Mouse (Mus musculus) lung, adult 2 months (tissue): ENCODE measurements around the gene Adcy7. TPM values are rescaled to one million over a fixed set of nuclear protein-coding genes. Genes with fewer than 3 reads are reported as not detected.

Source experiments
- DNase-seq: peaks from one replicate; pipeline ENCODE4 v3.0.0; 2022
- H3K4me1 ChIP-seq: fragments of 200-500 bp; 2 replicates; pipeline ENCODE4 v1.6.1; 2011; ENCODE audit warnings: low read length; ENCODE audit not compliant: control insufficient read depth, insufficient read depth
- H3K4me3 ChIP-seq: fragments of 200-500 bp; replicated peaks from 2 replicates; pipeline ENCODE3; 2011; ENCODE audit warnings: low read depth, mild to moderate bottlenecking, control low read depth, low read length; ENCODE audit errors: extremely low read depth
- CTCF ChIP-seq: fragments of 200-500 bp; IDR thresholded peaks from 2 replicates; pipeline ENCODE4 v1.5.1; 2011; ENCODE audit warnings: mild to moderate bottlenecking, low read length, control low read depth; ENCODE audit not compliant: insufficient read depth
- POLR2A ChIP-seq: fragments of 200-500 bp; IDR thresholded peaks from 2 replicates; pipeline ENCODE4 v1.6.1; 2011; ENCODE audit warnings: low read depth, mild to moderate bottlenecking, control low read depth, low read length, borderline replicate concordance; ENCODE audit errors: extremely low read depth
- WGBS: fragments of 180-500 bp; shearing (Covaris S2); methylation state at CpG from one replicate; pipeline ENCODE4 v1.1.7; 2018; 5-methylcytosine and 5-hydroxymethylcytosine counted together
- polyA plus RNA-seq: library from polyadenylated mRNA; depleted of rRNA; stranded (reverse); fragments of >200 nt; gene quantifications from 2 replicates; pipeline ENCODE4 v1.2.3, GENCODE M21; 2012; rRNA removed

The Adcy7 gene
- 57.0 and 60.0 TPM in 2 replicates for polyA plus RNA-seq

DNA sequence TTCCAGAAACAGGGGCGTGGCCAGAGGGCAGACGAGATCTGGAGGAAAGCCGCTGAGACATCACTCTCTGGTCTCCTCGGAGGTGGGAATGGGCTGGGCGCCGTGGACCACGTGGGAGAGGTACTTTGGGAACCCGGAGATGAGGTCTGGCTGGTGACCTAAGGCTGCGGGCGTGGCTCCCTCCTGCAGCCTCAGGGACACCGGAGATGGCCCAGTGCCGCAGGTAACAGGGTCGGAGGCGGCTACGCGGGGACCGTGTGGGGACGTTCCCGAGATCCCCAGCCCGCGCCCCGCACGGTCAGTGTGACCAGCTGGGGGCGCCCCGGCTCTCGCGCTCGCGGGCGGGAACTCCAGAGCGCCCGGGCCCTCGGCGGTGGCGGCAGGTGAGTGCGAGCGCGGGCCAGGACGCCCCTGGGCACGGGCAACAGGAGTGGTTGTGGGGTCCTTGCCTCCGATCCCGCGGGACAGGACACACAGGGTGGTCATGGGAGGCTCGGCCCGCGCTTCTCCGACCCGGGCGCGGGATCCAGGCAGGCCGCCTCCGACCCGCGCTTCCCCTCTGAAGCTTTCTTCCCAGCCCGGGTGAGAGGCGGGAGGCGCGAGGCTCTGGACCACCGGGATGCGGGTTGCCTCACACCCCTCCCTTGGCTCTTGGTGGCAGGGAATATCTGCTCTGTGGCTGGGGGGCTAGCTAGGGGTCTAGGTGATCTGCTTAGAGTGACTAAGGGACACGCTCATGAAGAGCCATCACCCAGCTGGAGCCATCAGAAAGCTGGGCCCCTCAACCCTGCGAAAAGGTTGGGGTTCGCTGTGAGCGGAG lies at the start of gene Adcy7:
Adcy7 (plus strand) TSS at position 173 of the 820 bp plus-strand sequence.
- WGBS: 5% methylated on average over 64 of the region's 64 CpGs
- peak; percentile 69 for DNase-seq
- Histone ChIP-seq H3K4me1 (0 out of 2 replicates have a peak, but pooled peaks cover 3% of the 10 kb centered on the region), H3K4me3 (peak within 1 kb of the TSS; percentile 56)
- no peak for TF ChIP-seq POLR2A
- peak; percentile 6; the same call in 1 of the 2 replicates for TF ChIP-seq CTCF

DNA sequence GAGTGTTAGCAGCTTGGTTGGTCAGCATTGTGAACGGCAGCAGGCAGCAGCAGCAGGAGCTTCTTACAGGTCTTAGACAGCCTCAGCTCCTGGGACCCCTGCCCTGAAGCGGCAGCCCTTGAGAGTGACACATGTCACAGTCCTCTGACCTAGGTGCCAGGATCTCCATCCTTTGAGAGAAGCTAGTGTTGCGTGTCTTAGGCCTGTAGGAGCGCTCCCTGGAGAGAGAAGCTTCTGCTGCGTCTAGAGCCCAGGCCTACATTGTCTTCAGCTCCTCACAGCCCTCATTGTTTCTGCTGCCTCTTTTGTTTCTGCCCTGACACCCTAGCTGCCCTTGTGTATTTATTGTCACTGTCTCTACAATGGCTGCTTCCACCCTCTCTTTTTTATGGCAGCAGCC lies 46.8 kb upstream of the Adcy7 start:
- WGBS: 78% methylated on average over 5 of the region's 5 CpGs
- peaks cover 18% of the 10 kb centered on the region for H3K4me1 ChIP-seq

DNA sequence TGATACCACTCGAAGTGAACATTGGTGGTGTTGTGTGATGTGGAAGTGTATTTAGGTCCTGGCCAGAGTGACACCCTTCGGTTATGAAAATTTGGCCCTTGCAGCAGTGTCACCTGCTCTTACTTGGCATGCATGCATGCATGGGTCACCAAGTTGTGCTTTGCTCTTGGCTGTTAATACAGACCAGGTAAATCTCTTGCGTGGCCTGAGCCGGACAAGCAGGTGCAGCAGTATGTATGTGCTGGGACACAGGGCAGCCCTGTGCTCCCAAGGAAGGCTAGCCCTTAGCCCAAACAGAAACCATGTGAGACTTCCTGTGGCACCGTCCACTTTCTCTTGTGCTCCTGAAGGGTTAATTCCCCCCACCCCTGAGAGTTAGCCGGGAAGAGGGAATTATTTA lies 44.4 kb upstream of the Adcy7 start:
- H3K4me3 ChIP-seq: no peak overlapping the region
- WGBS: 52% methylated on average over 6 of the region's 6 CpGs
- no peak for TF ChIP-seq POLR2A
- no peak for TF ChIP-seq CTCF
- DNase-seq: no peak
- peaks cover 14% of the 10 kb centered on the region for H3K4me1 ChIP-seq

More for the DNA sequence above, 46.8 kb upstream of the Adcy7 start:
- no peak for TF ChIP-seq CTCF
- TF ChIP-seq POLR2A: no peak
- DNase-seq: no peak
- no peak overlapping the region for H3K4me3 ChIP-seq

DNA sequence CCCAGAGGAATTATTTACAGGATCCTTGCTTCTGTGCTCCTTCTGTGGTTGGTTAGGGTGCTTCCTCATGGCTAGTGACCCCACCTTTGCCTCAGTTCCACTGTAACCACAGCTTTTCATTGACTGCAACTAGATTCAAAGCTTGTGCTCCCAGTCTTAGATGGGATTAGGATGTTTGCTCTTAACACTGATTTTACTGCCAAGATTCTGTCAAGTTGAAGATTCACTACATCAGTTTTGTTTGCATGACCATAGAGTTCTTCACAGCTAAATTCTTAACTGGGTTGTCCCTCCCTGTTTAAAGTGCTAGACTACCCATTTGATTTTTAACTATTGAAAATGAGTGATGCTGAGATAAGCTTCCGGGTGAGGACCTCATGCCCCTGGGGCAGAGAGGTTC lies 43.9 kb upstream of the Adcy7 start:
- no peak for TF ChIP-seq CTCF
- TF ChIP-seq POLR2A: no peak
- Histone ChIP-seq H3K4me3 (no peak overlapping the region), H3K4me1 (peaks cover 14% of the 10 kb centered on the region)
- no peak for DNase-seq
- WGBS: 19% methylated on average over 1 of the region's 1 CpGs

DNA sequence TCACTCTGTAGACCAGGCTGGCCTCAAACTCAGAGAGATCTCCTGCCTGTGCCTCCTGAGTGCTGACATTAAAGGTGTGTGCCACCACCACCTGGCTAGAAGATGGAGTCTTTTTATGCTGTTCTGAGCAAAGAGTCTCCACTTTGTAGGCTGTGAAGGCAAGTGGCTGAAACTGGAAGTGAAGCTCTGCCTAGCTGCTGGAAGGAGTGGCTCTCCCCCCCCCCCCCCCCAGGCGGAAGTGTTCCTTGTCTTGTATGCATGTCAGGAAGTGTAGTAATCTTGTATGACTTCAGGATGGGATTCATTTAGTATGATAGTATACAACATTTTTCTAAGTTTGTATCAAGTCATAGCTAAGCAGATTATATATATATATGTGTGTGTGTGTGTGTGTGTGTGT lies 43.4 kb upstream of the Adcy7 start:
- Histone ChIP-seq H3K4me1 (peaks cover 14% of the 10 kb centered on the region), H3K4me3 (no peak overlapping the region)
- DNase-seq: no peak
- no peak for TF ChIP-seq POLR2A
- no peak for TF ChIP-seq CTCF
- 22% methylated on average over 1 of the region's 1 CpGs for WGBS

DNA sequence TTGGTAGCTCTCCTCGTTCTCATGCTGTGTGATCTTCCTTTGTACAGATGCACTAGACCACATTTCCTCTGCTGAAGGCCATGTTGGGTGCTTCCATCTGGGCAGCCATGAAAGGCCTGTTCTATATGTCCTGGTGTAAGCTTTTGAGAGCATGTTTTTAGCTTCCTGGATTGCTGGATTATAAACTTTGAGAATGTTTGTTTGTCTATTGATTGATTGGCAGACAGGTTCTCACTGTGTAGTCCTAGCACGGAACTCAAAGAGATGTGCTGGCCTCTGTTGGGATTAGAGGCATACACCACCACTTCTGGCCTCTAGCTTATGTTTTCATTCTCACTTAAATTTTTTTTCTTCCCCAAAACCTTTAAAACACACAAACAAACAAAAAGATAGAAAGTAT lies 35.5 kb upstream of the Adcy7 start:
- 76% methylated on average over 2 of the region's 2 CpGs for WGBS
- Histone ChIP-seq H3K4me1 (no peaks in the 10 kb centered on the region; the same call in 1 of the 2 replicates), H3K4me3 (no peak overlapping the region)
- no peak for DNase-seq
- TF ChIP-seq CTCF (no peak), POLR2A (no peak)

DNA sequence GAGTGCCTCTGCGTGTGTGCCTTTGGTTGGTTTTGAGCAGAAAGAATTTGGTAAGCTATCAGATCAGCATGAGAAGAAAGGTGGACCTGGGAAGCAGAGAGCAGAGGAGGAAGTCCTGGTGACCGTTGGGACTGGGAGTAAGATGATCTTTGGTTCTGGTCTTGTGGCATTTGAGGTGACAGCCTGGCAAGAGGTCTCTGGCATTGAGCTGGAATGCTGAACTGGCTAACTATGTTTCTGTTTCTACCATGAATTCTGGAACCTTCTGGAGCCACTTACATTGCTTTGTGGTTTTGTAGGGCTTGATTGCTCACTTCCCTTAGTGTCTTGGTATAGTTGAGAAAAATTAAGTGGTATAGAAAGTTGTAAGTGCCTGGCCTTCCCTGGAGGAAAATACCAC lies 34.6 kb upstream of the Adcy7 start:
- WGBS: 47% methylated on average over 2 of the region's 2 CpGs
- no peaks in the 10 kb centered on the region; the same call in 1 of the 2 replicates for H3K4me1 ChIP-seq

DNA sequence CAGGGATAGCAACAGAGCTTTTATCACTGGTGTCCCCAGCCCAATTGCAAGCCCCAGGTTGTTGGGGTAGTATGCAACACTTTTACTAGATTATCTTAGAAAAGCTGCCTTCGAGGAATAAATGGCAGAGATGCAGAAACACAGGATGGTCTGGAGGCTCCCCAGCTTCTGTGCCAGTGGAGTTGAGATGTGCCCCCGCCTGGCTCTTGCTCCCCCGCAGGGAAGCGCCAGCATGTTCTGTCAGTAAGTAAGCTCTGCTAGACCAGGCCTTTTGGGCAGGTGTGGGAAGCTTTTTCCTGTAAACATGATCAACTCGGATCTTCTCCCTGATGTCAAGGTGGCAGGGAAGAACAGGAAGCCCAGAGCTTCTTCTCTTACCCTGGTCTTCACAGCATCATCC lies 32.9 kb upstream of the Adcy7 start:
- H3K4me3 ChIP-seq: no peak overlapping the region
- DNase-seq: no peak
- H3K4me1 ChIP-seq: no peaks in the 10 kb centered on the region; the same call in 1 of the 2 replicates
- 83% methylated on average over 5 of the region's 5 CpGs for WGBS
- TF ChIP-seq CTCF (no peak), POLR2A (no peak)

More for the DNA sequence above, 34.6 kb upstream of the Adcy7 start:
- TF ChIP-seq POLR2A (no peak), CTCF (no peak)
- no peak for DNase-seq
- no peak overlapping the region for H3K4me3 ChIP-seq

DNA sequence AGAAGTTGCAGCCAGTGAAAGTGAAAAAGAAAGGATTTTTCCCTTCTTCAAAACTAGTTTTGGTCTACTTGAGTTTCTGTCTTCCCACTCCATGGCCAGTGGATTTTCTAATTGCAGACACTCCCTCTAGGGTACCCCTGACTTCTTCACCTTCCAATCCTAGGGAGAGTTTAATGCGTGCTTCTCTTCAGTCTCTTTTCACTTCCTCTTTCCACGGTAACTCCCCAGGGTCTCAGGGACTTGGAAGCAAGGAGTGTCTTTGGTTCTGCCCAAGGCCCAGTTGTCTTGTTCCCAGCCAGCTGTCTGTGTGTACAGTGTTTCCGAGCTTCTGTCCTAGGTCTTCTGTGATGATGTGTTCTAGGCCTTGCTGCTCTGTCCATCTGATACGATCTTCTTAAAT lies 30.3 kb upstream of the Adcy7 start:
- 77% methylated on average over 4 of the region's 4 CpGs for WGBS
- TF ChIP-seq POLR2A (no peak), CTCF (no peak)
- H3K4me1 ChIP-seq: no peaks in the 10 kb centered on the region
- H3K4me3 ChIP-seq: no peak overlapping the region
- no peak for DNase-seq

DNA sequence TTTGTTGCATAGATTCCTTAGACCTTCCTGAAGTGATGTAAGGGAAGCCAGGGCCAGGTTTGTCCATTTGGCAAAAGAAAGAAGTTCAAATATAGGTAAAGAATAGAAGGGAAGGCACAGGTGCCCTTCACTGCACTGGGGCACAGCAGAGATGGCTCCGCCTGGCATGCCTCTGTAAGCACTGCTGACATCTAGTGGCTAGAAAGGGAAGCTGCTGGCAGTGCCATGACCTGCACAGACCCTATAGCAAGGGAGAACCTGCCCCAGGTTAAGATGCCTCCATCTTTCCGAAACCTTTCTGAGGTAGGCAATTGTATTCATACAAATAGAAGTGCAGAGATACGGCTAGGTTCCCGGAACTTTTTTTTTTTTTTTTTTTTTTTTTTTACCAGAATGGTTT lies 27.9 kb upstream of the Adcy7 start:
- Histone ChIP-seq H3K4me3 (no peak overlapping the region), H3K4me1 (no peaks in the 10 kb centered on the region)
- WGBS: 72% methylated on average over 4 of the region's 4 CpGs
- TF ChIP-seq CTCF: peak; percentile 98
- no peak for TF ChIP-seq POLR2A
- peak; percentile 47 for DNase-seq
